Mouse (Mus musculus): Measurements from ENCODE around the gene Nthl1.

Nthl1 gene

GRCm38 (mm10) chr17:24632167-24632812 is at the start of gene Nthl1, which contains the start of gene Tsc2:
Nthl1 (plus strand) TSS chr17:24632680.
Tsc2 (minus strand) TSS chr17:24632630.
- Histone ChIP-seq H3K9me3 (ENCODE audit: low read length) (no peaks in the 10 kb centered on the region), H3K4me1 (replicated peaks; ENCODE audit: low read depth, low read length) (peaks cover 55% of the 10 kb centered on the region), H3K4me3 (replicated peaks; ENCODE audit: low read length) (peak within 1 kb of the TSS; percentile 88), H3K36me3 (ENCODE audit: insufficient read depth, low read length) (peaks cover 66% of the 10 kb centered on the region), H3K27me3 (ENCODE audit: insufficient read depth, low read length) (no peaks in the 10 kb centered on the region)
- TF ChIP-seq CTCF (conservative IDR thresholded peaks at IDR 0.05; ENCODE audit: low read length), result no peak
- no peak for TF ChIP-seq POU5F1 (IDR thresholded peaks at IDR 0.05; ENCODE audit: borderline replicate concordance, low read length)
- no peak for TF ChIP-seq NANOG (IDR thresholded peaks at IDR 0.05; ENCODE audit: borderline replicate concordance, low read length)

DNA sequence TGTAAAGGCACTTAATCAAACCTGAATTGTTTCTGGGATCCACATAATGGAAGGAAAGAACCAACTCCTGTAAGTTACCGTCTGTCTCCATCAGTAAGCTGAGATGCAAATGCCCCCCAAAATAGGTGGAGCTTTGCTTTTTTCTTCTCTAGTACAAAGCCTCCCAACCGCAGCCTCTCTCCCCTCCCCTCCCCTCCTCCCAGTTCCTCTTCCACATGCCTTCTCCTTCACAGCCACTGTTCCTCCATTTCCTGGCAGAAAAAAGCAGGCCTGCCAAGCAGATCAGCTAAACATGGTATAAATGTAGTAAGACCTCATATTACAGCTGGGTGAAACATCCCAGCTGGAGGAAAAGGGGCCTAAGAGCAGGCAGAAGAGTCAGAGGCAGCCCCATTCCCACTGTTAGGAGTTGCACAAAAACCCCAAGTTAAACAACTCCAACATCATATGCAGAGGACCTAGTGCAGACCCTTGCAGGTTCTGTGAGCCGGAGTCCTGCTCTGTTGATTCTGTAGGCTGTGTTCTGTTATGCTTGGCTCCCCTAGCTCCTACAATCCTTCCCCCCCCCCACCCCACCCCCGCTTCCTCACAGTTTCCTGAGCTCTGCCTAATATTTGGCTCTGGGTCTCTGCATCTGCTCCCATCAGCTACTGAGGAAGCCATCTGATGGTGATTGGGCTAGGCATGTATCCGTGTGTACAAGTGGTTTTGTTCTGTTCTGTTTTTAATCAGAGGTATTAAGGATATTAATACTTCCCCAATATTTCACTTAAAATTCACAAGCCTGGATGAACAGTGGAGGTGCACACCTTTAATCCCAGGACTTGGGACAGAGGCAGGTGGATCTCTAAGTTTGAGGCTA is 48.6 kb upstream of the Nthl1 start:
- Histone ChIP-seq H3K36me3 (ENCODE audit: insufficient read depth, low read length) (peaks cover 65% of the 10 kb centered on the region), H3K27me3 (ENCODE audit: insufficient read depth, low read length) (no peaks in the 10 kb centered on the region), H3K4me3 (replicated peaks; ENCODE audit: low read length) (no peak overlapping the region), H3K4me1 (replicated peaks; ENCODE audit: low read depth, low read length) (peaks cover 63% of the 10 kb centered on the region), H3K9me3 (ENCODE audit: low read length) (no peaks in the 10 kb centered on the region)
- no peak for TF ChIP-seq NANOG (IDR thresholded peaks at IDR 0.05; ENCODE audit: borderline replicate concordance, low read length)
- no peak for TF ChIP-seq CTCF (conservative IDR thresholded peaks at IDR 0.05; ENCODE audit: low read length)
- TF ChIP-seq POU5F1 (IDR thresholded peaks at IDR 0.05; ENCODE audit: borderline replicate concordance, low read length), result no peak

DNA sequence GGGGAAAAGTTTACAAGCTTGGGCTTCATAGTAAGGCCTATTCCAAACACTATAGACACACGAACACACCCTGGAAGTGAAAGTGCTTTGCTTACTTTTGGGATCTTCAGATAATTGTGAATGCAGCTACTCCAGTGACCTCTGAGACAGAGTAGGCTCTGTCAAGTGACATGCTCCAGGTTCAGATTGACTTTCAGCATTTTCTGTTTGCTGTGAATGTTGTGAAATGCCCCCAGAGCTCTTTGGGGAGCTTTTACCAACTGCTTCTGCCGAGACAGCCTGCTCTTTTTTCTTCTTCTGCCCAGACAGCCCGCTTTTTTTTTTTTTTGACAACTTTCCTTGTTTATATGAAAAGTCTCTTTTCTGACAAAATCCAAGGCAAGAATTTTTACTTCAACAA is 48.0 kb upstream of the Nthl1 start:
- Histone ChIP-seq H3K4me3 (replicated peaks; ENCODE audit: low read length) (no peak overlapping the region), H3K9me3 (ENCODE audit: low read length) (no peaks in the 10 kb centered on the region), H3K36me3 (ENCODE audit: insufficient read depth, low read length) (peaks cover 62% of the 10 kb centered on the region), H3K27me3 (ENCODE audit: insufficient read depth, low read length) (no peaks in the 10 kb centered on the region), H3K4me1 (replicated peaks; ENCODE audit: low read depth, low read length) (peaks cover 57% of the 10 kb centered on the region)
- no peak for TF ChIP-seq POU5F1 (IDR thresholded peaks at IDR 0.05; ENCODE audit: borderline replicate concordance, low read length)
- no peak for TF ChIP-seq NANOG (IDR thresholded peaks at IDR 0.05; ENCODE audit: borderline replicate concordance, low read length)

DNA sequence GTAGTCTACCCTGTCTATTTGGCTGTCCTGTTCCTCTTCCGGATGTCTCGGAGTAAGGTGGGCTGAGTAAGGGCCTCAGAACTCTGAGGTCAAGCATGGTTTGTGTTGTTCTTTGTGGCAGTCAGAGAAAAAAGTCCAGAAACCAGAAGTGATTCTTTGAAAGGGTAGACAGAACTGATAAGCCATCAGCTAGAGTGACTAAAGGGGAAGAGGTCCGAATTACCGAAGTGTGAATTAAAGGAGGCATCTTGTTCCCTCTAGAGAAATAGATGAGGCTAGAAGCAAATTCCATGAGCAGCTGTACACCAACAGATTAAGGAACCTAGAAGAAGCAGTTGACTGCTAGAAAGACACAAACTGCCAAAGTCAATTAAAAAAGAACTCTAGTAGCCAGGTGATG is 45.9 kb upstream of the Nthl1 start:
- H3K27me3 ChIP-seq (ENCODE audit: insufficient read depth, low read length), result no peaks in the 10 kb centered on the region
- no peak for TF ChIP-seq POU5F1 (IDR thresholded peaks at IDR 0.05; ENCODE audit: borderline replicate concordance, low read length)
- no peak for TF ChIP-seq NANOG (IDR thresholded peaks at IDR 0.05; ENCODE audit: borderline replicate concordance, low read length)
- TF ChIP-seq CTCF (conservative IDR thresholded peaks at IDR 0.05; ENCODE audit: low read length), result no peak
- peaks cover 45% of the 10 kb centered on the region for H3K4me1 ChIP-seq (replicated peaks; ENCODE audit: low read depth, low read length)
- peaks cover 58% of the 10 kb centered on the region for H3K36me3 ChIP-seq (ENCODE audit: insufficient read depth, low read length)
- no peak overlapping the region for H3K4me3 ChIP-seq (replicated peaks; ENCODE audit: low read length)
- H3K9me3 ChIP-seq (ENCODE audit: low read length), result no peaks in the 10 kb centered on the region

DNA sequence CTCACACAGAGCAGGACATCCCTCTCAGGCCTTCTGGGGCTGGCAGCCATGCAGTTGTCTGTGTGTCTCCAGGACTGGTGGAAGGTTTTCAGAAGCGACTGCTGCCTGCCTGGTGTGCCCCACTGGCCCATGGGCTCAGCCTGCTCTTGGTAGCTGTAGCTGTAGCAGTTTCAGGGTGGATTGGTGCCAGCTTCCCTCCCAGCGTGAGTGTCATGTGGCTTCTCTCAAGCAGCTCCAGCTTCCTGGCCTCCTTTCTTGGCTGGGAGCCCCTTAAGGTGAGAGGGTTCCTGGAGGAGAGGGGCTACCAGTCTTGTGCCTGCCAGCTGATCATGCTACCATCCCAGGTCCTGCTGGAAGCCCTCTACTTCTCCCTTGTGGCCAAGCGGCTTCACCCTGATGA is 41.5 kb upstream of the Nthl1 start:
- Histone ChIP-seq H3K27me3 (ENCODE audit: insufficient read depth, low read length) (no peaks in the 10 kb centered on the region), H3K36me3 (ENCODE audit: insufficient read depth, low read length) (peaks cover 87% of the 10 kb centered on the region), H3K4me3 (replicated peaks; ENCODE audit: low read length) (no peak overlapping the region), H3K4me1 (replicated peaks; ENCODE audit: low read depth, low read length) (peaks cover 33% of the 10 kb centered on the region), H3K9me3 (ENCODE audit: low read length) (no peaks in the 10 kb centered on the region)
- TF ChIP-seq NANOG (IDR thresholded peaks at IDR 0.05; ENCODE audit: borderline replicate concordance, low read length), result no peak
- no peak for TF ChIP-seq POU5F1 (IDR thresholded peaks at IDR 0.05; ENCODE audit: borderline replicate concordance, low read length)
- TF ChIP-seq CTCF (conservative IDR thresholded peaks at IDR 0.05; ENCODE audit: low read length), result no peak

DNA sequence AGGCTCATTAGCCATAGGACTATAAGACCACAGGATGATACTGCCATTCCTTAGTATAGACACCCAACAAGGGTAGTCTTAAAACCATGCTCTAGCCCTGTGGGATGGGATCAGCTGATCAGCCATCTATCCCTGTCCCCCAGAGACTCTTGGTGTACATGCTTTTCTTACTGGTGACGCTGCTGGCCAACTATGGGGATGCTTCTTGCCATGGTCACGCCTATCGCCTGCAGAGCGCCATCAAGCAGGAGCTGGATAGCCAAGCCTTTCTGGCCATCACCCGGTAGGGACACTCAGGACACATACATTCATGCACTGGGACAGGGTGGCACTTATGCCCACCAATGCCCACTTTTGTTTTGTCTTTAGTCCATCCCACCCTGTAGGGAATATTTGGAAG is 40.8 kb upstream of the Nthl1 start:
- Histone ChIP-seq H3K4me1 (replicated peaks; ENCODE audit: low read depth, low read length) (peaks cover 34% of the 10 kb centered on the region), H3K9me3 (ENCODE audit: low read length) (no peaks in the 10 kb centered on the region), H3K4me3 (replicated peaks; ENCODE audit: low read length) (no peak overlapping the region), H3K36me3 (ENCODE audit: insufficient read depth, low read length) (peaks cover 87% of the 10 kb centered on the region), H3K27me3 (ENCODE audit: insufficient read depth, low read length) (no peaks in the 10 kb centered on the region)
- TF ChIP-seq CTCF (conservative IDR thresholded peaks at IDR 0.05; ENCODE audit: low read length) (no peak), NANOG (IDR thresholded peaks at IDR 0.05; ENCODE audit: borderline replicate concordance, low read length) (no peak), POU5F1 (IDR thresholded peaks at IDR 0.05; ENCODE audit: borderline replicate concordance, low read length) (no peak)

- Histone ChIP-seq H3K27me3 (ENCODE audit: insufficient read depth, low read length) (no peaks in the 10 kb centered on the region), H3K9me3 (ENCODE audit: low read length) (no peaks in the 10 kb centered on the region), H3K4me1 (replicated peaks; ENCODE audit: low read depth, low read length) (peaks cover 39% of the 10 kb centered on the region), H3K36me3 (ENCODE audit: insufficient read depth, low read length) (peaks cover 87% of the 10 kb centered on the region), H3K4me3 (replicated peaks; ENCODE audit: low read length) (no peak overlapping the region)
- TF ChIP-seq POU5F1 (IDR thresholded peaks at IDR 0.05; ENCODE audit: borderline replicate concordance, low read length), result no peak
- TF ChIP-seq NANOG (IDR thresholded peaks at IDR 0.05; ENCODE audit: borderline replicate concordance, low read length), result no peak
- no peak for TF ChIP-seq CTCF (conservative IDR thresholded peaks at IDR 0.05; ENCODE audit: low read length)
Observed at GRCm38 (mm10) chr17:24593248-24593647, 39.2 kb upstream of the Nthl1 start.

DNA sequence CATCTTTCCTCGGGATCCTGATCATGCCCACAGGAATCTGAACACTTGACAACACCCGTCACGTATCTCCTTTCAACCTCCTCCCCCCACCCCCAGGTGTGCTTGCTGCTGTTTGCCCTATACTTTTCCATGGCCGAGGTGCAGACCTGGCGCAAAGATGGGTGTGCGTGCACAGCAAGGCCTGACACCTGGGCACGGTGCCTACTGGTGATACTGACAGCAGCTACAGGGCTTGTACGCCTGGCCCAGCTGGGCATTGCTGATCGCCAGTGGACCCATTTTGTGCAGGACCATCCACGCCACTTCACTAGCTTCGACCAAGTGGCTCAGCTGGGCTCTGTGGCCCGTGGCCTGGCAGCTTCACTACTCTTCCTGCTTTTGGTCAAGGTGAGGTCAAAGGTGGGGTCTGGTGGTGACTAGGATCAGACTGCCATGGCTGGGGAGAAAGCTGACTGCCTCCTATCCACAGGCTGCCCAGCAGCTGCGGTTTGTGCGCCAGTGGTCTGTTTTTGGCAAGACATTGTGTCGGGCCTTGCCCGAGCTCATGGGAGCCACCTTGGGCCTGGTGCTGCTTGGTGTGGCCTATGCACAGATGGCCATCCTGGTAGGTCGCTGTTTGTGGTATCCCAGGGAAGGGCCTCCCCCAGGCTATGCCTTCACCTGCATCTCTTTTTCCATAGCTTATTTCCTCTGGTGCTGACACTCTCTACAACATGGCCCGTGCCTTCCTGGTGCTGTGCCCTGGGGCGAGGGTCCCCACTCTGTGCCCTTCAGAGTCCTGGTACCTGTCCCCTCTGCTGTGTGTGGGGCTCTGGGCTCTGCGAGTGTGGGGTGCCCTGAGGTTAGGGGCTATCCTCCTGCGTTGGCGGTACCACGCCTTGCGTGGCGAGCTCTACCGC is 38.2 kb upstream of the Nthl1 start:
- Histone ChIP-seq H3K36me3 (ENCODE audit: insufficient read depth, low read length) (peaks cover 96% of the 10 kb centered on the region), H3K9me3 (ENCODE audit: low read length) (no peaks in the 10 kb centered on the region), H3K4me1 (replicated peaks; ENCODE audit: low read depth, low read length) (peaks cover 44% of the 10 kb centered on the region), H3K4me3 (replicated peaks; ENCODE audit: low read length) (peak overlapping the region; percentile 41), H3K27me3 (ENCODE audit: insufficient read depth, low read length) (no peaks in the 10 kb centered on the region)
- TF ChIP-seq NANOG (IDR thresholded peaks at IDR 0.05; ENCODE audit: borderline replicate concordance, low read length) (no peak), POU5F1 (IDR thresholded peaks at IDR 0.05; ENCODE audit: borderline replicate concordance, low read length) (no peak), CTCF (conservative IDR thresholded peaks at IDR 0.05; ENCODE audit: low read length) (no peak)

All from E14TG2a.4 (cell line).